Mouse (Mus musculus): ENCODE measurements around the gene Abcc5.

GRCm38 (mm10) chr16:20300076-20300475 lies 126.1 kb downstream of the Abcc5 start:
- TF ChIP-seq CTCF (IDR thresholded peaks at IDR 0.05; ENCODE audit: low read depth) (no peak), EP300 (IDR thresholded peaks at IDR 0.05; ENCODE audit: low read depth) (no peak)

All from heart, postnatal 0 days (tissue).